Mouse (Mus musculus) limb, embryonic 14.5 days (tissue): ENCODE results near the gene Rtn4rl1. TPM values are rescaled to one million over a fixed set of nuclear protein-coding genes. Genes with fewer than 3 reads are reported as not detected.
A peak's percentile ranks its signal among the peaks of the same experiment; 100 is the strongest.

Experiments used
- ATAC-seq: fragments of 200-750 bp; cut with Nextera tagmentation; 2 replicates; pipeline ENCODE4 v1.8.0; 2017; ENCODE audit warnings: low read depth, moderate number of reproducible peaks, moderate TSS enrichment; ENCODE audit not compliant: low FRiP score
- DNase-seq: peaks from one replicate; pipeline ENCODE4 v3.0.0-alpha.2; 2015; ENCODE audit warnings: low spot score
- H3K27ac ChIP-seq: fragments of 300-500 bp; sonication (generic); replicated peaks from 2 replicates; pipeline ENCODE4 v1.5.1; 2014; ENCODE audit warnings: low read depth, mild to moderate bottlenecking, low read length, moderate library complexity, mixed read lengths
- H3K27me3 ChIP-seq: fragments of 300-500 bp; sonication (generic); 2 replicates; pipeline ENCODE4 v1.6.1; 2014; ENCODE audit warnings: low read length, mixed read lengths; ENCODE audit not compliant: control insufficient read depth, insufficient read depth
- H3K36me3 ChIP-seq: fragments of 300-500 bp; sonication (generic); 2 replicates; pipeline ENCODE4 v1.6.1; 2014; ENCODE audit warnings: mild to moderate bottlenecking, low read length, moderate library complexity, mixed read lengths; ENCODE audit not compliant: control insufficient read depth, insufficient read depth
- H3K4me1 ChIP-seq: fragments of 300-500 bp; sonication (generic); 2 replicates; pipeline ENCODE4 v1.6.1; 2014; ENCODE audit warnings: antibody characterized with exemption, low read length, mixed read lengths; ENCODE audit not compliant: control insufficient read depth, insufficient read depth
- H3K4me2 ChIP-seq: fragments of 300-500 bp; sonication (generic); replicated peaks from 2 replicates; pipeline ENCODE4 v1.6.1; 2014; ENCODE audit warnings: low read depth, mild to moderate bottlenecking, low read length, moderate library complexity; ENCODE audit not compliant: severe bottlenecking
- H3K4me3 ChIP-seq: fragments of 300-500 bp; sonication (generic); replicated peaks from 2 replicates; pipeline ENCODE4 v1.5.1; 2014; ENCODE audit warnings: low read length
- H3K9ac ChIP-seq: fragments of 300-500 bp; sonication (generic); 2 replicates; pipeline ENCODE4 v1.6.1; 2014; ENCODE audit warnings: mild to moderate bottlenecking, low read depth, low read length, moderate library complexity; ENCODE audit not compliant: severe bottlenecking
- H3K9me3 ChIP-seq: fragments of 300-500 bp; sonication (generic); 2 replicates; pipeline ENCODE4 v1.6.1; 2016; ENCODE audit warnings: low read length; ENCODE audit not compliant: control insufficient read depth
- POLR2A ChIP-seq: fragments of 200-500 bp; IDR thresholded peaks from 2 replicates; pipeline ENCODE4 v1.8.0; 2012; ENCODE audit warnings: inconsistent platforms, mild to moderate bottlenecking, moderate library complexity, borderline replicate concordance; ENCODE audit not compliant: insufficient read depth, insufficient read length; ENCODE audit errors: extremely low read depth
- WGBS: fragments of 180-500 bp; shearing (Covaris S2); extraction: QIAGEN DNeasy Blood & Tissue Kit; methylation state at CpG from one replicate; pipeline ENCODE4 v1.1.7; 2014; 5-methylcytosine and 5-hydroxymethylcytosine counted together
- polyA plus RNA-seq, 2 experiments: library from polyadenylated mRNA; depleted of rRNA in 1 of 2; stranded (reverse) in 1 of 2; unstranded in 1 of 2; fragments of >200 nt; fragmentation: Nextera tagmentation in 1 of 2; extraction: Ambion mirVana in 1 of 2; gene quantifications; 2 replicates each; pipeline versions ENCODE4 v1.2.1 to v1.2.3; 2012 to 2014

Rtn4rl1 gene
- polyA plus RNA-seq, 2 experiments, result 3.4 to 4.4 TPM

DNA sequence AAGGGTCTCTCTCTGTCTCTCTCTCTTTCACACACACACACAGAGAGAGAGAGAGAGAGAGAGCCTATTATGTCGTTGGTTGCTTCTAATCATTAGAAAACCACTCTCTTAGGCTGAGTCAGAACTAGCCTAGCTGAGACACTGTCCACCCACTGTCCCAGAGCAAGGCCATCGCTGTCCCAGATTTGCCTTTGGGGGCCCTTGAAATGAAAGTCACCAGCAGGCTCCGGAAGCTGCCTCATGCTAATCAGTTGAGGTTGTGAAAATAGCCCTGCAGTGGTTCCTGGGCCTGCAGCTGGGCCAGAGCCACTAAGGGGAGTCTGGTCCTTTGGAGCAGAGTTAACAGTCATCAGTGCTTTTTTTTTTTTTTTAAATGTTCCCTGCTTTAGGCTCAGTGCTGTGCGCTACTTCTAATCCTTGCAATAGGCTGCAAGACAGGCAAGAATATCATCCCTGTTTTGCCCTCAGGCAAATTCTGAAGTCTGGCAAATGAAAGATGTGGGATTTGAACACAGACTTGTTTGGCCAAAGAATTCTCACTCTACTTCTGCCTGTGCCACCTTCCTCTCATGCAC, 92.4 kb downstream of the Rtn4rl1 start:
- DNase-seq, result no peak
- Histone ChIP-seq H3K27me3 (peaks cover 21% of the 10 kb centered on the region), H3K4me1 (peaks cover 15% of the 10 kb centered on the region), H3K9me3 (no peaks in the 10 kb centered on the region), H3K4me3 (no peak overlapping the region), H3K9ac (no peak overlapping the region), H3K4me2 (no peak overlapping the region), H3K36me3 (no peaks in the 10 kb centered on the region), H3K27ac (no peak overlapping the region)
- ATAC-seq, result no peak
- TF ChIP-seq POLR2A, result no peak
- 32% methylated on average over 4 of the region's 4 CpGs for WGBS

DNA sequence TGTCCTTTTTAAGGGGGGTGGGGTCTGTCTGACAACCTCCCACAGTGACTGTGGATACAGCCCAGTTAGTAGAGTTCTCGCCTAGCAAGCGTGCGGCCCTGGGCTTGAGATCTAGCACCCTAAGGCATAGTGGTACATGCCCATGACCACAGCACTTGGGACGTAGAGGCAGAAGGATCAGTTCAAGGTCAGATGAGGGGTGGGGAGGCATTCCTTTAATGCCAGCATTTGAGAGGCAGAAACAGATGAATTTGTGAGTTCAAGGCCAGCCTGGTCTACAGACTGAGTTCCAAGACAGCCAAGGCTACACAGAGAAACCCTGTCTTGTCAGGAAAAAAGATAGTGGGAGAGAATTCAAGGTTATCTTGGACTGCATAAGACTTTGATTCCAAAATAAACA, 93.3 kb downstream of the Rtn4rl1 start:
- Histone ChIP-seq H3K4me2 (no peak overlapping the region), H3K9ac (no peak overlapping the region), H3K27me3 (peaks cover 15% of the 10 kb centered on the region), H3K4me3 (no peak overlapping the region), H3K27ac (no peak overlapping the region), H3K9me3 (no peaks in the 10 kb centered on the region), H3K4me1 (peaks cover 8% of the 10 kb centered on the region), H3K36me3 (no peaks in the 10 kb centered on the region)
- DNase-seq (no peak), ATAC-seq (no peak)
- 86% methylated on average over 4 of the region's 4 CpGs for WGBS
- no peak for TF ChIP-seq POLR2A

DNA sequence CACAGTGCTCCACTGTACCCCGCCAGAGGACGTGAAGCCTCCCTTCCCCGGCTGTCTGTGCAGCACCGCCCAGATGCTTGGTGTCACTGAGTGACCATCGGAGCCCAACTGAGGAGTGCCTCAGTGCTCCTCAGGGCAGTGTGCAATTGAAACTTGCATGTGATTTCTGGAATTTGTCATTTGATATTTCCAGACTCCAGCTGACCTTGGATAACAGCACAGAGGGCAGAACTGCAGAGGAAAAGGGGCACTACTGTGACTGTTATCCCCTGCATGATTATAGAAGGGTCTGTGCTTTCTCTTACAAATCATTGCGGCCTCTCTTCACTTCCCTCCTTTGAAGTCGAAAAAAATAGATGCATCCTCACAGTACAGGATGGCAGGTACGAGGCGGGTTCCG, 94.4 kb downstream of the Rtn4rl1 start:
- no peaks in the 10 kb centered on the region for H3K9me3 ChIP-seq
- H3K4me3 ChIP-seq, result no peak overlapping the region
- no peaks in the 10 kb centered on the region for H3K4me1 ChIP-seq
- H3K36me3 ChIP-seq, result no peaks in the 10 kb centered on the region
- DNase-seq (no peak), ATAC-seq (no peak)
- H3K27me3 ChIP-seq, result peaks cover 6% of the 10 kb centered on the region; the same call in 1 of the 2 replicates
- no peak overlapping the region for H3K4me2 ChIP-seq
- TF ChIP-seq POLR2A, result no peak
- 78% methylated on average over 10 of the region's 10 CpGs for WGBS
- H3K9ac ChIP-seq, result peak overlapping the region; percentile 4; the same call in 1 of the 2 replicates
- H3K27ac ChIP-seq, result no peak overlapping the region

DNA sequence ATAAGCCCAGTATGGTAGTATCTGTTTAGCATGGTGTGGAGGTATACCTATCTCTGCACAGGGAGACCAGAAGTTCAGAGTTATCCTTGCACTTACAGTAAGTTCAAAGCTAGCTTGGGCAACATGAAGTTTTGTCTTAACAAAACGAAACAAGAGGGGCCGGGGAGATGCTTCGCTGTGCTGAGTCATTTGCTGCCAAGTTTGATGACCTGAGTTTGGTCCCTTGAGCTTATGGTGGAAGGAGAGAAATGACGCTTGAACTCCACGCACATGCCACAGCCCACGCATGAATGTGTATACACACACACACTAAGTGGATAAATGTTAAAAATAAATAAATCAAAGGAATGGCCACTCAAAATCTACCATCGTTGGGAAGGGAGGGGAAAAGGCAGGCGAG, 94.9 kb downstream of the Rtn4rl1 start:
- no peak overlapping the region for H3K27ac ChIP-seq

DNA sequence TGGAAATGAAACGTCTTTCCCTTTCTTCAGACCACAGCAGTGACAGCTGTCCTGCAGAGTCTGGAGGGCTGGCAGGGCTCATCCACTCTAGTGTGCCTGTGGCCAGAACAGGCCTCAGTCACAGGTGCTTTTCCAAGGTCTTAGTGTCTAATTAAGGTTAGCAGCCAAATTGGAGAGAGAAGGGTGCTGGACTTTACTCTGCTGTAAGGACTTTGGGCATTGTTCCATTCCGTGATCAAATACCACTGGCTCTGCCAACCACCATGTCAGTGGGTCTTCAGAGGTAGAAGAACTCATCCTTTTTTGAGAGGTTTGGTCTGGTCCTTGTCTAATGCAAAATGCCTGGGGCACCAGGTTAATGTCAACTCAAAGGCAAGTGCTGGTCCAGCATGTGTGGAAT, 95.5 kb downstream of the Rtn4rl1 start:
- no peaks in the 10 kb centered on the region; the same call in 1 of the 2 replicates for H3K27me3 ChIP-seq
- H3K27ac ChIP-seq, result no peak overlapping the region
- DNase-seq (no peak), ATAC-seq (no peak)
- H3K4me3 ChIP-seq, result no peak overlapping the region
- no peak overlapping the region for H3K9ac ChIP-seq
- H3K36me3 ChIP-seq, result no peaks in the 10 kb centered on the region
- H3K4me1 ChIP-seq, result peaks cover 6% of the 10 kb centered on the region; the same call in 1 of the 2 replicates
- 65% methylated on average over 2 of the region's 2 CpGs for WGBS
- no peak overlapping the region for H3K4me2 ChIP-seq
- TF ChIP-seq POLR2A, result no peak
- H3K9me3 ChIP-seq, result no peaks in the 10 kb centered on the region

More for the DNA sequence above, 94.9 kb downstream of the Rtn4rl1 start:
- 86% methylated on average over 8 of the region's 8 CpGs for WGBS
- no peak for DNase-seq
- H3K4me1 ChIP-seq, result no peaks in the 10 kb centered on the region
- H3K4me2 ChIP-seq, result no peak overlapping the region
- no peak overlapping the region for H3K4me3 ChIP-seq
- H3K27me3 ChIP-seq, result peaks cover under 1% of the 10 kb centered on the region; the same call in 1 of the 2 replicates
- no peaks in the 10 kb centered on the region for H3K36me3 ChIP-seq
- no peaks in the 10 kb centered on the region for H3K9me3 ChIP-seq
- TF ChIP-seq POLR2A, result no peak
- no peak for ATAC-seq
- H3K9ac ChIP-seq, result no peak overlapping the region
